Mouse (Mus musculus) heart, embryonic 12.5 days (tissue): Measurements from ENCODE around the gene 6430548M08Rik. TPM values are rescaled to one million over a fixed set of nuclear protein-coding genes. Genes with fewer than 3 reads are reported as not detected.

ENCODE experiments used
- ATAC-seq: fragments of 200-750 bp; cut with Nextera tagmentation; 2 replicates; pipeline ENCODE4 v1.8.0; 2017; ENCODE audit warnings: moderate TSS enrichment, moderate library complexity; ENCODE audit not compliant: insufficient number of reproducible peaks, low FRiP score
- H3K27ac ChIP-seq: fragments of 300-500 bp; sonication (generic); 2 replicates; pipeline ENCODE4 v1.5.1; 2016; ENCODE audit warnings: mild to moderate bottlenecking, moderate library complexity; ENCODE audit not compliant: poor library complexity, severe bottlenecking
- H3K27me3 ChIP-seq: fragments of 300-500 bp; sonication (generic); replicated peaks from 2 replicates; pipeline ENCODE4 v1.6.1; 2016; ENCODE audit warnings: mild to moderate bottlenecking, moderate library complexity
- H3K36me3 ChIP-seq: fragments of 300-500 bp; sonication (generic); 2 replicates; pipeline ENCODE4 v1.6.1; 2016; ENCODE audit warnings: mild to moderate bottlenecking, moderate library complexity
- H3K4me1 ChIP-seq: fragments of 300-500 bp; sonication (generic); replicated peaks from 2 replicates; pipeline ENCODE4 v1.6.1; 2016; ENCODE audit warnings: mild to moderate bottlenecking
- H3K4me2 ChIP-seq: fragments of 300-500 bp; sonication (generic); 2 replicates; pipeline ENCODE4 v1.6.1; 2016; ENCODE audit warnings: mild to moderate bottlenecking, moderate library complexity
- H3K4me3 ChIP-seq: fragments of 300-500 bp; sonication (generic); 2 replicates; pipeline ENCODE4 v1.5.1; 2016; ENCODE audit warnings: mild to moderate bottlenecking
- H3K9ac ChIP-seq: fragments of 300-500 bp; sonication (generic); 2 replicates; pipeline ENCODE4 v1.6.1; 2016; ENCODE audit warnings: mild to moderate bottlenecking, moderate library complexity
- H3K9me3 ChIP-seq: fragments of 300-500 bp; sonication (generic); replicated peaks from 2 replicates; pipeline ENCODE4 v1.6.1; 2016; ENCODE audit warnings: mild to moderate bottlenecking, moderate library complexity
- WGBS: fragments of 180-500 bp; shearing (Covaris S2); methylation state at CpG from one replicate; pipeline ENCODE4 v1.1.7; 2016; 5-methylcytosine and 5-hydroxymethylcytosine counted together
- polyA plus RNA-seq: library from polyadenylated mRNA; unstranded; fragments of >200 nt; fragmentation: Nextera tagmentation; extraction: Ambion mirVana; gene quantifications from 2 replicates; pipeline ENCODE4 v1.2.1, GENCODE M21; 2016

The 6430548M08Rik gene
- polyA plus RNA-seq, 1 experiment from 2014 or later, result 13.8 TPM

GRCm38 (mm10) chr8:120120951-120121350 lies 7.0 kb downstream of the 6430548M08Rik start:
- H3K27me3 ChIP-seq, result peaks cover 2% of the 10 kb centered on the region; the same call in 1 of the 2 replicates
- H3K27ac ChIP-seq, result peak overlapping the region; percentile 94
- H3K36me3 ChIP-seq, result no peaks in the 10 kb centered on the region
- H3K4me1 ChIP-seq, result peaks cover 88% of the 10 kb centered on the region
- peaks cover 1% of the 10 kb centered on the region; the same call in 1 of the 2 replicates for H3K9me3 ChIP-seq
- no peak overlapping the region for H3K4me3 ChIP-seq
- 41% methylated on average over 5 of the region's 5 CpGs for WGBS
- H3K9ac ChIP-seq, result 0 out of 2 replicates have a peak overlapping the region, but pooled peaks have one; percentile 21
- peak overlapping the region; percentile 31 for H3K4me2 ChIP-seq
- ATAC-seq, result no peak

DNA sequence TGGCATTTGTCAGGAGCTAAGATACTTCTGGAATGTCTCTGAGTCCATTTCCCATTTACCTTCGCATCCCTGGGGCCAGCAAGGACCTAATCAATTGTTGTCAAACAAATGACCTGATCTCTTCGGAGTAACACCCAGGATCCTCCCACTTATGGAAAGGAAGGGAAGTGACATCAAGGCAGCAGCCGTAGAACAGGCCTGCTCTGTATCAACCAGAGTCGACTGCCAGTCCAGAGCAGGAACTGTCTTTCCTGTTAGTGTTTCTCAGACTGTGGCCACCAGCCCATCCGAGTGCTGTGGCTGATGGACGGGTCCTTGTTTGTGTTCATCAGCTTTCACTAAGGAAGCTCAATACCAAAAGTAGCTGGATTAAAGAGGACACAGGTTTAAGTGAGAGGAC lies 10.3 kb downstream of the 6430548M08Rik start:
- Histone ChIP-seq H3K4me1 (peaks cover 84% of the 10 kb centered on the region), H3K27ac (peak overlapping the region; percentile 57), H3K4me3 (no peak overlapping the region), H3K4me2 (no peak overlapping the region), H3K27me3 (no peaks in the 10 kb centered on the region), H3K9me3 (no peaks in the 10 kb centered on the region), H3K9ac (no peak overlapping the region), H3K36me3 (peaks cover 5% of the 10 kb centered on the region; the same call in 1 of the 2 replicates)
- ATAC-seq, result 0 out of 2 replicates have a peak, but pooled peaks have one; percentile 37
- WGBS, result 20% methylated on average over 6 of the region's 6 CpGs

- 71% methylated on average over 7 of the region's 7 CpGs for WGBS
- Histone ChIP-seq H3K4me3 (no peak overlapping the region), H3K9me3 (no peaks in the 10 kb centered on the region), H3K27ac (peak overlapping the region; percentile 57), H3K4me2 (no peak overlapping the region), H3K36me3 (peaks cover 5% of the 10 kb centered on the region; the same call in 1 of the 2 replicates), H3K4me1 (peaks cover 84% of the 10 kb centered on the region), H3K27me3 (no peaks in the 10 kb centered on the region), H3K9ac (no peak overlapping the region)
- ATAC-seq, result no peak
Observed at GRCm38 (mm10) chr8:120124836-120125389, 11.0 kb downstream of the 6430548M08Rik start.

GRCm38 (mm10) chr8:120126357-120127161 lies 12.6 kb downstream of the 6430548M08Rik start:
- peak overlapping the region; percentile 43 for H3K4me2 ChIP-seq
- H3K27me3 ChIP-seq, result no peaks in the 10 kb centered on the region
- H3K9me3 ChIP-seq, result no peaks in the 10 kb centered on the region
- H3K9ac ChIP-seq, result peak overlapping the region; percentile 35; the same call in 1 of the 2 replicates
- H3K27ac ChIP-seq, result peak overlapping the region; percentile 79
- H3K4me1 ChIP-seq, result peaks cover 78% of the 10 kb centered on the region
- ATAC-seq, result peak; percentile 47
- peaks cover 5% of the 10 kb centered on the region; the same call in 1 of the 2 replicates for H3K36me3 ChIP-seq
- H3K4me3 ChIP-seq, result no peak overlapping the region
- WGBS, result 11% methylated on average over 14 of the region's 14 CpGs

DNA sequence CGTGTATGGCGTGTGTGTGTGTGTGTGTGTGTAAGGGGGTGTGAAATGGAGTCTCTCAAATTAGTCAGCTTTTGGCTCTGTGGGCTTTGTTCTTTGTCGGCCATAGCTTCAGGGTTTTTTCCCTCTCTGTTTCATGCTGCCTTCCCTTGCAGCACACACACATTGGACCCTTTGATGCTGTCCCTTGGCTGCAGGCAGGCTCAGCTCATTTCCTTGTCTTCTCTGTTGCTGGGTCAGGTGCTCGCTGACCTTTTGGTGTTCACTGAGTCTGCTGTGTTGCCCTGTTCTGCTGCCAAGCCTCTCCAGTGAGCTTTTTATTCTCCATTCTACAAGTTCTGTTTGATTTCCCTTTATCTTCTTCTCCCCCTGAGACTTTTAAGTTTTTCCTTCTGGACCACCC lies 15.6 kb downstream of the 6430548M08Rik start:
- H3K27me3 ChIP-seq, result no peaks in the 10 kb centered on the region
- no peaks in the 10 kb centered on the region for H3K9me3 ChIP-seq
- ATAC-seq, result no peak
- H3K27ac ChIP-seq, result peak overlapping the region; percentile 18; the same call in 1 of the 2 replicates
- H3K36me3 ChIP-seq, result peaks cover 7% of the 10 kb centered on the region; the same call in 1 of the 2 replicates
- peaks cover 54% of the 10 kb centered on the region for H3K4me1 ChIP-seq
- 0 out of 2 replicates have a peak overlapping the region, but pooled peaks have one; percentile 22 for H3K9ac ChIP-seq
- H3K4me3 ChIP-seq, result no peak overlapping the region
- no peak overlapping the region for H3K4me2 ChIP-seq
- WGBS, result 75% methylated on average over 4 of the region's 4 CpGs

- no peak overlapping the region for H3K9ac ChIP-seq
- no peak overlapping the region for H3K27ac ChIP-seq
- no peak overlapping the region for H3K4me2 ChIP-seq
- H3K27me3 ChIP-seq, result no peaks in the 10 kb centered on the region
- H3K9me3 ChIP-seq, result no peaks in the 10 kb centered on the region
- no peak for ATAC-seq
- peaks cover 7% of the 10 kb centered on the region; the same call in 1 of the 2 replicates for H3K36me3 ChIP-seq
- no peak overlapping the region for H3K4me3 ChIP-seq
- 76% methylated on average over 8 of the region's 8 CpGs for WGBS
- peaks cover 39% of the 10 kb centered on the region for H3K4me1 ChIP-seq
Observed at GRCm38 (mm10) chr8:120131158-120131557, 17.2 kb downstream of the 6430548M08Rik start.

DNA sequence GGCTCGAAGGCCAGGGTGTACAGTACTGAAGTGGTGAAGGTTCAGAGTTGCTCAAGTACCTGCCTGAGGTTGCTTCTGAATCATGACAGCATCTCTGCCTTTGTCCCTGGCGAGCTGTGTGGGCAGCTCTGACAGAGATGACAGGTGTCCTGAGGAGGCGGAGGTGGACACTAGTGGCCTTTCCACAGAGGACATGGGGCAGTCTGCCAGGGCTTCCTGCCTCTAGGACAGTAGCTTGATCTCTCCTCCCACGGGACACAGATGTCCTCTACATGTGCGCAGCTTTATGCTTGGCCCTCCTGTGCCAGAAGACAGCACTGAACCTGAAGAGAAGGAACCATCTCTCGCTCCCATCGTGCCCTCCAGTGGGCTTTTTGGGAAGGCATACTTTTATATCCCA lies 19.2 kb downstream of the 6430548M08Rik start:
- Histone ChIP-seq H3K27ac (no peak overlapping the region), H3K27me3 (no peaks in the 10 kb centered on the region), H3K9me3 (no peaks in the 10 kb centered on the region), H3K4me3 (no peak overlapping the region), H3K9ac (no peak overlapping the region), H3K4me1 (peaks cover 29% of the 10 kb centered on the region), H3K4me2 (no peak overlapping the region), H3K36me3 (peaks cover 7% of the 10 kb centered on the region; the same call in 1 of the 2 replicates)
- ATAC-seq, result no peak
- WGBS, result 76% methylated on average over 7 of the region's 7 CpGs

- no peak overlapping the region for H3K4me3 ChIP-seq
- H3K27me3 ChIP-seq, result no peaks in the 10 kb centered on the region
Observed at GRCm38 (mm10) chr8:120135687-120136086, 21.7 kb downstream of the 6430548M08Rik start.

DNA sequence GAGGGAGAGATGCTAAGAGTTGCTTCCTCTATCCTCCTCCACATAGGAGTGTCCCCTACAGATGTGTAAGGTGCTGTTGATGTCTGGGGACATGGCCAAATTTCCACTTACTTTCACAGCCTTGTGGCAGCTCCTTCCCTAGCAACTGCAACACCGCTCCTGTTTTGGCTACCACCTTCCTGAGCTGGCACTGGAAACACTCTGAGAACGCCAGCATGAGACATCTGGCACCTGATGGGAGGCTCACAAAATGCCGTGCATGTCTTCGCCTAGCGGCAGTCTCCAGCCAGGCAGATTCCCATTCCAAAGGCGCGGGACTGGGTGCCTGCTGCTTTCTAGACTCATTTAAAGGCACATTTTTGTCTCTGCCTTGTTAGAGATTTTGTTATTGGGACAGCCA lies 22.7 kb downstream of the 6430548M08Rik start:
- Histone ChIP-seq H3K27me3 (no peaks in the 10 kb centered on the region), H3K4me2 (no peak overlapping the region), H3K4me3 (no peak overlapping the region), H3K4me1 (peaks cover 36% of the 10 kb centered on the region), H3K27ac (no peak overlapping the region), H3K9ac (no peak overlapping the region), H3K9me3 (no peaks in the 10 kb centered on the region), H3K36me3 (0 out of 2 replicates have a peak, but pooled peaks cover 2% of the 10 kb centered on the region)
- no peak for ATAC-seq
- WGBS, result 58% methylated on average over 7 of the region's 7 CpGs

More at GRCm38 (mm10) chr8:120135687-120136086, 21.7 kb downstream of the 6430548M08Rik start:
- H3K9me3 ChIP-seq, result no peaks in the 10 kb centered on the region
- peaks cover 31% of the 10 kb centered on the region for H3K4me1 ChIP-seq
- WGBS, result 88% methylated on average over 7 of the region's 7 CpGs
- 0 out of 2 replicates have a peak, but pooled peaks cover 2% of the 10 kb centered on the region for H3K36me3 ChIP-seq
- H3K27ac ChIP-seq, result no peak overlapping the region
- ATAC-seq, result no peak
- H3K9ac ChIP-seq, result no peak overlapping the region
- H3K4me2 ChIP-seq, result no peak overlapping the region

DNA sequence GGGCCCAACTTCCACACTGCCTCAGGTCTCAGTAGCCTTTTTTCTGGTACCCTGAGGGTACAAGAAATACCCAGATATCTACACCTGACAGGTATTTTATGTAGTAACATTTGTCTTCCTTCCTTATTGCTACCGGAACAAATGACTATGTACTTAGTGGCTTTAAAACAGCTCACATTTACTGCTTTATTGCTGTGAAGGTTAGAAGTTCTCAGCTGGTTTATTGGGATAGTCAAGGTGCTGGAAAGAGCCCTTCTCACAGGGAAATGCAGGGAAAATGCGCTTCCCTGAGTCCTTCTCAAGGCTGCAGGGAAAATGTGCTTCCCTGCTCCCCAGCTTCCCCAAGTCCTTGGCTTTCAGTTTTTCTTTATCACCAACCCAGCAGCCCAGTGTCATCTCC lies 25.0 kb downstream of the 6430548M08Rik start:
- H3K4me3 ChIP-seq, result no peak overlapping the region
- H3K36me3 ChIP-seq, result 0 out of 2 replicates have a peak, but pooled peaks cover 2% of the 10 kb centered on the region
- H3K9ac ChIP-seq, result no peak overlapping the region
- no peaks in the 10 kb centered on the region for H3K27me3 ChIP-seq
- peaks cover 44% of the 10 kb centered on the region for H3K4me1 ChIP-seq
- ATAC-seq, result no peak
- no peaks in the 10 kb centered on the region for H3K9me3 ChIP-seq
- 88% methylated on average over 2 of the region's 2 CpGs for WGBS
- H3K27ac ChIP-seq, result no peak overlapping the region
- H3K4me2 ChIP-seq, result no peak overlapping the region

DNA sequence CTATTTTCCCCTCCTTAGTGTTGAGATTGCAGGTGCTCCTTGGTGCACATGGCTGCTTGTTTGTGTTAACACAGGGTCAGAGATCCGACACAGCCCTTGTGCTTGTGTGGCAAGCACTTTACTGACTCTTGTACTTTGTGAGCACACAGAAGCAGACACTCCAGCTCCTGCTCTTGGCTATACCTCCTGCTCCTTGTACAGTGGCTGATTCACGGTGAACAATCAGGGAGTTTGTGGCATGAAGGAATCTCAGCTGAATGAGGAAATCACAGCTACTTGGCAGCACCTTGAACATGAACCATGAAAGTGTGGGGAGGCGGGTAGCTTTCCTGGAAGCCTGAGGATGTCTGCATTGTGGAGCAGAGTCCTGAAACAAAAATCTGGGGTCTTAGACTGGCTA lies 26.8 kb downstream of the 6430548M08Rik start:
- Histone ChIP-seq H3K27me3 (no peaks in the 10 kb centered on the region), H3K9me3 (no peaks in the 10 kb centered on the region), H3K4me2 (no peak overlapping the region), H3K9ac (0 out of 2 replicates have a peak overlapping the region, but pooled peaks have one; percentile 17), H3K36me3 (peaks cover 6% of the 10 kb centered on the region), H3K4me3 (no peak overlapping the region), H3K27ac (peak overlapping the region; percentile 39; the same call in 1 of the 2 replicates), H3K4me1 (peaks cover 57% of the 10 kb centered on the region)
- no peak for ATAC-seq
- 46% methylated on average over 3 of the region's 3 CpGs for WGBS
